Mouse (Mus musculus): Measurements from ENCODE around the gene Nme8. TPM values are rescaled to one million over a fixed set of nuclear protein-coding genes. Genes with fewer than 3 reads are reported as not detected.

Nme8 gene
- not detected in 2 replicates for polyA plus RNA-seq (2016; fragmentation: Nextera tagmentation; extraction: Ambion mirVana)

DNA sequence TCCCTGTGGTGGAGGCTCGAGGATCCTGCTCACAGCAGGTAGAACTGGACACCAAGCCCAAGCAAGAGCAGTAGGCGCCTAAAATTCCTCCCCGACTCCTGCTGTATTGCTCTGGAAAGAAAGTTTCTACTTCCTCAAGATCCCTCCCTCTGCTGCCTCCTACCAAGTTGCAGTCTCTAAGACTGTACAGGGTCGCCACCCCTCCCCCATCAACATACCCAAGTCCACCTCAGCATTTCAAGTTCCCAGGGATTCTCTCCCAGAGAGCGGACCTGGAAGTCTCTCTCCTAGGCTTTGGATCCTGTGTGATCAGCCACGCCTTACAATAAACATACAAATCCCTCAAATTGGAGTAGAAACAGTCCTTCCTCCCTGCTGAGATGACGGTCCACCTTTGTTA is at the start of gene Nme8:
TSS of gene Nme8 (minus strand) at position 5 of the 400 bp plus-strand sequence.
- no peak within 1 kb of the TSS for H3K4me2 ChIP-seq
- no peak within 1 kb of the TSS for H3K4me3 ChIP-seq (replicated peaks)
- H3K9ac ChIP-seq: no peak within 1 kb of the TSS
- no peaks in the 10 kb centered on the region for H3K4me1 ChIP-seq
- H3K27ac ChIP-seq: no peak within 1 kb of the TSS
- H3K27me3 ChIP-seq: peaks cover 6% of the 10 kb centered on the region; the same call in 1 of the 2 replicates
- H3K9me3 ChIP-seq: no peaks in the 10 kb centered on the region
- 15% methylated on average over 7 of the region's 7 CpGs for WGBS
- ATAC-seq (ENCODE audit: low FRiP score): no peak
- no peaks in the 10 kb centered on the region for H3K36me3 ChIP-seq (replicated peaks)

- H3K9me3 ChIP-seq: no peaks in the 10 kb centered on the region
- H3K27ac ChIP-seq: no peak overlapping the region
- H3K27me3 ChIP-seq: no peaks in the 10 kb centered on the region
- H3K4me3 ChIP-seq (replicated peaks): no peak overlapping the region
- H3K9ac ChIP-seq: no peak overlapping the region
- H3K36me3 ChIP-seq (replicated peaks): no peaks in the 10 kb centered on the region
- no peak overlapping the region for H3K4me2 ChIP-seq
- 58% methylated on average over 2 of the region's 2 CpGs for WGBS
- no peaks in the 10 kb centered on the region for H3K4me1 ChIP-seq
- ATAC-seq (ENCODE audit: low FRiP score): no peak
Measured at GRCm38 (mm10) chr13:19745741-19746140, 48.1 kb upstream of the Nme8 start.

- no peaks in the 10 kb centered on the region for H3K36me3 ChIP-seq (replicated peaks)
- no peak overlapping the region for H3K9ac ChIP-seq
- H3K4me2 ChIP-seq: no peak overlapping the region
- H3K4me3 ChIP-seq (replicated peaks): no peak overlapping the region
- no peak overlapping the region for H3K27ac ChIP-seq
- H3K27me3 ChIP-seq: no peaks in the 10 kb centered on the region
- H3K4me1 ChIP-seq: no peaks in the 10 kb centered on the region
- no peaks in the 10 kb centered on the region for H3K9me3 ChIP-seq
- 89% methylated on average over 5 of the region's 5 CpGs for WGBS
- ATAC-seq (ENCODE audit: low FRiP score): no peak
Measured at GRCm38 (mm10) chr13:19744536-19744935, 46.9 kb upstream of the Nme8 start.

DNA sequence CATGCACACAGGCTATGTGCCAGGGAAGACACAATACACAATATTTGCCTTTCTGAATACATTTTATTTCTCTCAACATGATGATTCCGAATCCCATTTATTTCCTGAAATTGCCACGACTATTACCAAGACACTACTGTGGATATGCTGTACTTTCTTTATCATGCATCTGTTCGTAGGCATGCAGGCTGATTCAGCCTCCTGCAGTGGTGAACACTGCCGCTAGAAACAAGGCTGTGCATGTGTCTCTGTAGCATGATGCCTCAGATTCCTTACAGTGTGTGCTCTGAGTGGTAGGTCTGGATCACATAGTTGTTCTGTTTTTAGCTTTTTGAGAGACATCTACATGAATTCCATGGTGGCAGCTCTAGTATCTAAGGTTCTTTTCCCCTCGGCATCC is 37.0 kb upstream of the Nme8 start:
- H3K4me3 ChIP-seq (replicated peaks): no peak overlapping the region
- no peaks in the 10 kb centered on the region for H3K36me3 ChIP-seq (replicated peaks)
- no peaks in the 10 kb centered on the region for H3K4me1 ChIP-seq
- ATAC-seq (ENCODE audit: low FRiP score): no peak
- H3K27me3 ChIP-seq: no peaks in the 10 kb centered on the region
- WGBS: 88% methylated on average over 5 of the region's 5 CpGs
- no peak overlapping the region for H3K9ac ChIP-seq
- no peak overlapping the region for H3K4me2 ChIP-seq
- H3K27ac ChIP-seq: no peak overlapping the region
- H3K9me3 ChIP-seq: no peaks in the 10 kb centered on the region

DNA sequence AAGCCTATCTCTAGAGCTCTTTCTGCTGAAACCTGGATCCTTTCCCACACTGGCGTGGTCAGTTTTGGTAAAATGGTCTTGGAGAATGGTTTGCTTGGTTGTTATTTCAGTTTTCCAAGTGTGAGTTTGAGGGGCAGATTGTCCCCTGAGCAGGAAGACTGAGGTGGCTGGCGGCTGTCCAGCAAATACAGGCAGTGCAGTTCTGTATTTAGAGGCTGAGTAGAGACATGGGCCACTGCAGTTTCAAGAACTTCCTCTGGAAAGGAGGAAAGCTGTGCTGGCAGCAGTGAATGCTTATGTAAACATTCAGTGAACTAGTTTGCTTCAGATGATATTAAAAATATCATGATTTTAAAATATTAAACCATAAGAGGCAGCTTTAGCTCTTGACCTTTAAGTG is 33.2 kb upstream of the Nme8 start:
- no peaks in the 10 kb centered on the region for H3K27me3 ChIP-seq
- H3K27ac ChIP-seq: no peak overlapping the region
- no peaks in the 10 kb centered on the region for H3K36me3 ChIP-seq (replicated peaks)
- H3K4me2 ChIP-seq: no peak overlapping the region
- no peak overlapping the region for H3K4me3 ChIP-seq (replicated peaks)
- no peaks in the 10 kb centered on the region for H3K4me1 ChIP-seq
- WGBS: 82% methylated on average over 2 of the region's 2 CpGs
- no peak for ATAC-seq (ENCODE audit: low FRiP score)
- no peaks in the 10 kb centered on the region for H3K9me3 ChIP-seq
- H3K9ac ChIP-seq: no peak overlapping the region

DNA sequence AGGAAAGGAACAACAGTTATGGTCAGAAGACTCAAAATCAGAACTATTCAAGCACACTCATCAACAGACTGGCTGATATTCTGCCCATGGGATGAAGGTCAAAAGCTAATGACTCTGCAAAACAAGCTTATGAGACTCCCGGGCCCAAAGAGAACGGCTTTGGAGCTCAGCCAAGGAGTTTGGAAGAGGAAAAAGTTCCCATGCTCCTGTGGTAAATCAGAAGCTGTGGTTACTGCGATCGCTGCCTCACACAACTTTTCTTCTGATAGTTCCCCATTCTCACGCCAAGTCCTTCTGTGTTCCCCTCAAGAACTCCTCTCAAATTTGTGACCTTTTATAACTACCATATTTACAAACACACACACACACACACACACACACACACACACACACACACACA is 21.4 kb upstream of the Nme8 start:
- no peak for ATAC-seq (ENCODE audit: low FRiP score)
- H3K4me2 ChIP-seq: no peak overlapping the region
- H3K9ac ChIP-seq: no peak overlapping the region
- no peak overlapping the region for H3K27ac ChIP-seq
- H3K4me3 ChIP-seq (replicated peaks): no peak overlapping the region
- 94% methylated on average over 5 of the region's 5 CpGs for WGBS
- H3K36me3 ChIP-seq (replicated peaks): no peaks in the 10 kb centered on the region
- peaks cover 3% of the 10 kb centered on the region; the same call in 1 of the 2 replicates for H3K4me1 ChIP-seq
- H3K27me3 ChIP-seq: no peaks in the 10 kb centered on the region
- H3K9me3 ChIP-seq: no peaks in the 10 kb centered on the region

DNA sequence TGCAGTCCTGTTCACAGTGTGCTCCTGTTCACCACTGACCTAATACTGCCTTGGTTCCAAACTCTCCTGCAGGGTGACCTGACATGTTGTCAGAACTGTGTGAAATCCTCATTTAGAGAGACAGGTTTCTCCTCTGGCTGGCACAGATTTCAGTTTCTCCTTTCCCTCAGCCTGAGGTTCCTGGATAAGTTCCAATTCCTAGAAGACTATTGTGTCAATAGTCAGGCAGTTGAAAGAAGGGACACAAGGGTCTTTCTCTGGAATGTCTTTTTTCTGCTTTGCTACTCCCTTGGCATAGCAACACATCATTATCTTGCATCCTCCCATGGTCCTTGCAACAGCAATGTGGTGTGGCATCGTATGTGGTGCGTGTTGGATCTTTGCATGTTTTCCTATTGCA is 19.6 kb upstream of the Nme8 start:
- Histone ChIP-seq H3K4me1 (peaks cover 3% of the 10 kb centered on the region; the same call in 1 of the 2 replicates), H3K9me3 (no peaks in the 10 kb centered on the region), H3K27me3 (no peaks in the 10 kb centered on the region), H3K27ac (no peak overlapping the region), H3K9ac (no peak overlapping the region), H3K36me3 (replicated peaks) (no peaks in the 10 kb centered on the region), H3K4me2 (no peak overlapping the region), H3K4me3 (replicated peaks) (no peak overlapping the region)
- no peak; the same call in 1 of the 2 replicates for ATAC-seq (ENCODE audit: low FRiP score)
- WGBS: 86% methylated on average over 2 of the region's 2 CpGs

GRCm38 (mm10) chr13:19703806-19704205 is 6.2 kb upstream of the Nme8 start:
- no peaks in the 10 kb centered on the region for H3K4me1 ChIP-seq

DNA sequence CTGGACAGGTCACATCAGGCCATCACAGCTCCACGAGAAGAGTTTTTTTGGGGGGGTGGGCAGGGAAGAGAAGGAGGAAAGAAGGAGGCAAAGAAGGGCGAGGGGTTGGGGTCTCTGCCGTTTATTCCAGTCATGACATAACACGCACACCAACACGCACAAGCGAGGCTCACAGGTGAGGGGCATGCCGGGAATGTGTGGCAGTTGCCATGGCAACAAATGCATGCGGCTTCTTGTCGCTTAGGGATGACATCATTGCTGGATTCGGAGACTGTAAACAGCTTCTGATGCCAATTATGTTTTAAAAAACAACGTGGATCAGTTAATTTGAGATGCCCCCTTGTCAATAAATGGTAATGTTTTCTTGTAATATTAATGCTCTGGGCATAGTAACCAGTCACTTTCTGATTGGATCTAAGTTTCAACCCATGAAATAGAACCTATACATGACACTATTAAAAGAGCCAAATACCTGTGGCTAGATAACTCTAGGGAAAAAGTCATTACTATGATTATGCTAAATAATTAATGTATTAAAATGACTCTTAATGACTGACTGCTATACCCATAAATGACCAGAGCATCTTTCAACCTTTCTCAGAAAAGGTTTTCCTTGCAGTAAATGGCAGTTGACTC is 4.0 kb upstream of the Nme8 start:
- H3K27ac ChIP-seq: no peak overlapping the region
- WGBS: 76% methylated on average over 11 of the region's 11 CpGs
- peak; percentile 68 for ATAC-seq (ENCODE audit: low FRiP score)
- no peaks in the 10 kb centered on the region for H3K36me3 ChIP-seq (replicated peaks)
- H3K27me3 ChIP-seq: peaks cover 6% of the 10 kb centered on the region; the same call in 1 of the 2 replicates
- H3K9ac ChIP-seq: no peak overlapping the region
- no peaks in the 10 kb centered on the region for H3K4me1 ChIP-seq
- H3K4me2 ChIP-seq: no peak overlapping the region
- H3K4me3 ChIP-seq (replicated peaks): no peak overlapping the region
- no peaks in the 10 kb centered on the region for H3K9me3 ChIP-seq

More at GRCm38 (mm10) chr13:19703806-19704205, 6.2 kb upstream of the Nme8 start:
- no peak overlapping the region for H3K4me2 ChIP-seq
- H3K27me3 ChIP-seq: no peaks in the 10 kb centered on the region
- H3K4me3 ChIP-seq (replicated peaks): no peak overlapping the region
- 18% methylated on average over 4 of the region's 4 CpGs for WGBS
- no peaks in the 10 kb centered on the region for H3K36me3 ChIP-seq (replicated peaks)
- no peak overlapping the region for H3K27ac ChIP-seq
- ATAC-seq (ENCODE audit: low FRiP score): no peak
- H3K9ac ChIP-seq: no peak overlapping the region
- no peaks in the 10 kb centered on the region for H3K9me3 ChIP-seq

GRCm38 (mm10) chr13:19700733-19701442 is 3.3 kb upstream of the Nme8 start:
- H3K9me3 ChIP-seq: no peaks in the 10 kb centered on the region
- H3K4me1 ChIP-seq: no peaks in the 10 kb centered on the region
- no peak overlapping the region for H3K4me2 ChIP-seq
- H3K27ac ChIP-seq: no peak overlapping the region
- no peak overlapping the region for H3K9ac ChIP-seq
- H3K36me3 ChIP-seq (replicated peaks): no peaks in the 10 kb centered on the region
- H3K4me3 ChIP-seq (replicated peaks): no peak overlapping the region
- 91% methylated on average over 4 of the region's 4 CpGs for WGBS
- no peak for ATAC-seq (ENCODE audit: low FRiP score)
- H3K27me3 ChIP-seq: peaks cover 6% of the 10 kb centered on the region; the same call in 1 of the 2 replicates

DNA sequence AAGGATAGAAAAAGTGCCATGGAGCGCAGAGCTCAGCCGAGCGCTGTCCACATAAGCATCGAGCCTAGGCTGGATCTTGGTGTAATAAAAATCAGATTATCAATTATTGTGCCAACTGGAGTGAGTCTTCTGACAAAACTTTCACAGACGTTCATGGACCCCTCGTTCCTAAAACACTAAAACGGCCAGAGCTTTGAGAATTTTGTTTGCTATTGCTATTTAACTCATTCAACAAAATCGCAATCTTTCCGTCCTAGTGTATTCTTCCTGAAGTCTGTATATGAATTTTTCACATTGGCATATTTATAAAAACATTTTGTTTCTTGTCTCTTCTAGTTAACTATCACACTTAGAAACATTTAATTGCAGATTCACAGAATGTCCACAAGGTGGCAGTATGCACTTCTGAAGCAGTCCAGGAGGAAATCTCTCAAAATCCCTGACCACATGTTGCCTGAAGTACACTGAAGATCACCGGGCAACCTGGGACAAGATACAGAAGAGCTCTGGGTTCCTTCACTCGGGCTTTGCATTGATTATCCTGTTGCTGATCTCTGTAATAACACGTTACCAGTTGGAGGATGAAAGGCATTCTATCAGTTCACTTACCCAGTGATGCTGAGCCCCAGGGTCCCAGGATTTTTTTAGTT is 1.1 kb upstream of the Nme8 start:
- Histone ChIP-seq H3K27me3 (peaks cover 6% of the 10 kb centered on the region; the same call in 1 of the 2 replicates), H3K4me1 (no peaks in the 10 kb centered on the region), H3K9ac (no peak overlapping the region), H3K9me3 (no peaks in the 10 kb centered on the region), H3K36me3 (replicated peaks) (no peaks in the 10 kb centered on the region), H3K4me3 (replicated peaks) (no peak overlapping the region), H3K27ac (no peak overlapping the region), H3K4me2 (no peak overlapping the region)
- 24% methylated on average over 12 of the region's 12 CpGs for WGBS
- ATAC-seq (ENCODE audit: low FRiP score): peak; percentile 49; the same call in 1 of the 2 replicates

- Histone ChIP-seq H3K9ac (no peak overlapping the region), H3K9me3 (no peaks in the 10 kb centered on the region), H3K36me3 (replicated peaks) (no peaks in the 10 kb centered on the region), H3K27ac (no peak overlapping the region), H3K27me3 (no peaks in the 10 kb centered on the region), H3K4me2 (no peak overlapping the region), H3K4me1 (no peaks in the 10 kb centered on the region), H3K4me3 (replicated peaks) (no peak overlapping the region)
- no peak for ATAC-seq (ENCODE audit: low FRiP score)
- WGBS: 78% methylated on average over 6 of the region's 6 CpGs
Measured at GRCm38 (mm10) chr13:19690417-19690816, 7.2 kb downstream of the Nme8 start.
